Mouse (Mus musculus) liver, embryonic 16.5 days (tissue): Measurements from ENCODE around the gene Topors. TPM values are rescaled to one million over a fixed set of nuclear protein-coding genes. Genes with fewer than 3 reads are reported as not detected.

Source experiments
- ATAC-seq: fragments of 200-750 bp; cut with Nextera tagmentation; 2 replicates; pipeline ENCODE4 v1.8.0; 2017; ENCODE audit warnings: low read depth, mild to moderate bottlenecking, moderate number of reproducible peaks, moderate library complexity
- H3K27ac ChIP-seq: fragments of 300-500 bp; sonication (generic); 2 replicates; pipeline ENCODE4 v1.5.1; 2014; ENCODE audit warnings: mild to moderate bottlenecking, low read length
- H3K27me3 ChIP-seq: fragments of 300-500 bp; sonication (generic); 2 replicates; pipeline ENCODE4 v1.6.1; 2014; ENCODE audit warnings: low read depth, low read length, mixed read lengths; ENCODE audit not compliant: control insufficient read depth, insufficient read depth
- H3K36me3 ChIP-seq: fragments of 300-500 bp; sonication (generic); 2 replicates; pipeline ENCODE4 v1.6.1; 2014; ENCODE audit warnings: mild to moderate bottlenecking; ENCODE audit not compliant: control insufficient read depth, insufficient read depth
- H3K4me1 ChIP-seq: fragments of 300-500 bp; sonication (generic); 2 replicates; pipeline ENCODE4 v1.6.1; 2014; ENCODE audit warnings: low read depth, low read length, mixed read lengths; ENCODE audit not compliant: control insufficient read depth
- H3K4me2 ChIP-seq: fragments of 300-500 bp; sonication (generic); 2 replicates; pipeline ENCODE4 v1.6.1; 2014; ENCODE audit warnings: low read depth, low read length, mixed read lengths
- H3K4me3 ChIP-seq: fragments of 300-500 bp; sonication (generic); 2 replicates; pipeline ENCODE4 v1.5.1; 2014; ENCODE audit warnings: low read depth, mild to moderate bottlenecking, low read length
- H3K9ac ChIP-seq: fragments of 300-500 bp; sonication (generic); 2 replicates; pipeline ENCODE4 v1.6.1; 2014; ENCODE audit warnings: low read depth, low read length
- H3K9me3 ChIP-seq: fragments of 300-500 bp; sonication (generic); replicated peaks from 2 replicates; pipeline ENCODE4 v1.6.1; 2016; ENCODE audit warnings: low read length; ENCODE audit not compliant: control insufficient read depth
- WGBS: fragments of 180-500 bp; shearing (Covaris S2); extraction: QIAGEN DNeasy Blood & Tissue Kit; methylation state at CpG from one replicate; pipeline ENCODE4 v1.1.7; 2014; ENCODE audit not compliant: insufficient replicate concordance; 5-methylcytosine and 5-hydroxymethylcytosine counted together
- polyA plus RNA-seq: library from polyadenylated mRNA; unstranded; fragments of >200 nt; fragmentation: Nextera tagmentation; extraction: Ambion mirVana; gene quantifications from 2 replicates; pipeline ENCODE4 v1.2.1, GENCODE M21; 2015

The Topors gene
- polyA plus RNA-seq, 1 experiment from 2014 or later: 11.2 TPM

- Histone ChIP-seq H3K9me3 (no peaks in the 10 kb centered on the region), H3K9ac (peak overlapping the region; percentile 90), H3K36me3 (peaks cover 2% of the 10 kb centered on the region), H3K4me2 (peak overlapping the region; percentile 91), H3K4me3 (peak overlapping the region; percentile 86), H3K27ac (no peak overlapping the region; the same call in 1 of the 2 replicates), H3K27me3 (no peaks in the 10 kb centered on the region), H3K4me1 (peaks cover 27% of the 10 kb centered on the region)
- ATAC-seq: no peak
- WGBS: 58% methylated on average over 7 of the region's 7 CpGs
These were observed 2.0 kb downstream of the Topors start for GRCm38 (mm10) chr4:40267681-40268080.

DNA sequence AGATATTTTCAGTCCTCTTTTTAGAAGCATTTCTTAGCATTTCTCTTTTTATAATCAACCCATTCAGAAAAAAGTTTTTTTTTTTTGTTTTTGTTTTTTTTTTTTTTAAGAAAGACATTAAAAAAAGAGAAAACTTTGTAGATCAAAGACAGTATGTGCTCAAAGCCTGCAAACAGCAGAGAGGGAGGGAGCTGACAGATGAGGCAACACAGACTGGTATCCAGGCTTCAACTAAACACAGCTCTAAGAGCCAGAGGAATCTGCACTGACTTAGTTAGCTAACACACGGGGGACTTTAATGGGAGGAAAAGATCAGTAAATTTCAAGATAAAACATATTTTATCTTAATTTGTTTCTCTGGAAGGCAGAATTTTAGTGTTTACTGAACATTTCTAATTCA, 5.3 kb downstream of the Topors start:
- H3K27me3 ChIP-seq: no peaks in the 10 kb centered on the region
- no peak for ATAC-seq
- H3K4me1 ChIP-seq: peaks cover 25% of the 10 kb centered on the region
- H3K9ac ChIP-seq: no peak overlapping the region
- H3K36me3 ChIP-seq: peaks cover 30% of the 10 kb centered on the region
- no peak overlapping the region for H3K27ac ChIP-seq
- no peak overlapping the region for H3K4me2 ChIP-seq
- no peaks in the 10 kb centered on the region for H3K9me3 ChIP-seq
- WGBS: 67% methylated on average over 1 of the region's 1 CpGs
- H3K4me3 ChIP-seq: no peak overlapping the region

DNA sequence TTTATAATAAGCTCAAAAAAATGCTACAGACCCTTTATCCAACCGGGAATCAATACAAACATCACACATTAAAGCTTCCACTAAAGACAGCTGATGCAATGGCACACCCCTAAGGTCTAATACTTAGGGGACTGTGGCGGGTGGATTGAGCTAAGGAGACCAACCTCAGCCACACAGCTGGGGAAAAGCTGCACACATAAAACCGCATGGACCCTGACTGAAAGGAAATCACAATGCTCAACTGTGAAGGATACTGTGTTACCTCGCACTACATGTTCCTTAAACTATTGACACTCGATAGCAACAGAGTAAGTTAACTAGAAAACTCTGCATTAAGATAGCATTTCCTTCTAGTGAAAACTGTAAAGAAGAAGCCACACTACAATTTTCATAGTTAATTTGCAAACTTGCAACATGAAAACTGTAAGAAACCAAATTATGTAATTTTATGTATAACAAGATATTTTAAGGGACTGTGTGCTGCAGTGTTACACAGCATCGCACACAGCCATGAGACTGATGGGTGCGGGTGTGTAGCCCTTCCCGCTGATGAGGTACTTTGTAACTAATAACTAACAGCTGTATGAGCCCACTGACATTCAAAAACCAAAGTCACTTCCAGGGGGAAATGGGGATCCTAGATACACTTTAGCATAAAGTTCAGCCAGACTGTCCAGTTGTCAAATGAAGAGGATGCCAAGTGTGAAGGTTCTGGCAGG, 15.1 kb downstream of the Topors start:
- H3K9me3 ChIP-seq: no peaks in the 10 kb centered on the region
- 75% methylated on average over 8 of the region's 8 CpGs for WGBS
- H3K4me2 ChIP-seq: no peak overlapping the region
- ATAC-seq: no peak
- no peak overlapping the region for H3K9ac ChIP-seq
- 0 out of 2 replicates have a peak, but pooled peaks cover 3% of the 10 kb centered on the region for H3K36me3 ChIP-seq
- H3K27me3 ChIP-seq: no peaks in the 10 kb centered on the region
- no peaks in the 10 kb centered on the region for H3K4me1 ChIP-seq
- H3K27ac ChIP-seq: no peak overlapping the region
- H3K4me3 ChIP-seq: no peak overlapping the region

DNA sequence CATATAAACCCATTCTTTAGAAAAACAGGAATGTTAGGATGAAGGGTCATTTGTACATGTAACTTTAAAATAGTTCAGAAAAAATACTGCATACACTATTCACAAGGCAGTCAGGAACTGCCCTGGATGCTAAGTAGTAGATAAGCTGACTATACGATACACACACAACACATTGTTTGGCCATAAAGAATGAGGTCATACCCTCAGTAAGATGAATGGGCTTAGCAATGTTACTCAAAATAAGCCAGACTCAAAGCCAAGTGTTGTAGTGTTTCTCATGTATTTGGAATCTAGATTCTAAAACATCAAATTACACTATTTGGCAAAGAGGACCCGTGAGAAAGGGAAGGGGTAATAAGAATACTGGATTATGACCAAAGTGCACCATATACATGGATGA, 15.9 kb downstream of the Topors start:
- no peaks in the 10 kb centered on the region for H3K4me1 ChIP-seq
- H3K27me3 ChIP-seq: no peaks in the 10 kb centered on the region
- ATAC-seq: no peak
- no peaks in the 10 kb centered on the region for H3K9me3 ChIP-seq
- WGBS: 72% methylated on average over 2 of the region's 2 CpGs
- H3K9ac ChIP-seq: no peak overlapping the region
- H3K4me3 ChIP-seq: no peak overlapping the region
- no peaks in the 10 kb centered on the region for H3K36me3 ChIP-seq
- no peak overlapping the region for H3K4me2 ChIP-seq
- no peak overlapping the region for H3K27ac ChIP-seq

- Histone ChIP-seq H3K36me3 (no peaks in the 10 kb centered on the region), H3K9ac (no peak overlapping the region), H3K4me1 (no peaks in the 10 kb centered on the region), H3K4me3 (no peak overlapping the region), H3K4me2 (no peak overlapping the region), H3K27ac (no peak overlapping the region), H3K27me3 (no peaks in the 10 kb centered on the region), H3K9me3 (no peaks in the 10 kb centered on the region)
- 70% methylated on average over 5 of the region's 5 CpGs for WGBS
- no peak for ATAC-seq
These were observed 18.7 kb downstream of the Topors start for GRCm38 (mm10) chr4:40250984-40251383.

GRCm38 (mm10) chr4:40244035-40244434, 25.6 kb downstream of the Topors start:
- H3K27me3 ChIP-seq: no peaks in the 10 kb centered on the region
- H3K4me1 ChIP-seq: no peaks in the 10 kb centered on the region; the same call in 1 of the 2 replicates
- no peaks in the 10 kb centered on the region for H3K9me3 ChIP-seq
- no peak overlapping the region for H3K27ac ChIP-seq
- H3K4me2 ChIP-seq: no peak overlapping the region
- H3K9ac ChIP-seq: no peak overlapping the region
- H3K36me3 ChIP-seq: no peaks in the 10 kb centered on the region
- ATAC-seq: no peak
- H3K4me3 ChIP-seq: no peak overlapping the region
- 31% methylated on average over 8 of the region's 8 CpGs for WGBS

DNA sequence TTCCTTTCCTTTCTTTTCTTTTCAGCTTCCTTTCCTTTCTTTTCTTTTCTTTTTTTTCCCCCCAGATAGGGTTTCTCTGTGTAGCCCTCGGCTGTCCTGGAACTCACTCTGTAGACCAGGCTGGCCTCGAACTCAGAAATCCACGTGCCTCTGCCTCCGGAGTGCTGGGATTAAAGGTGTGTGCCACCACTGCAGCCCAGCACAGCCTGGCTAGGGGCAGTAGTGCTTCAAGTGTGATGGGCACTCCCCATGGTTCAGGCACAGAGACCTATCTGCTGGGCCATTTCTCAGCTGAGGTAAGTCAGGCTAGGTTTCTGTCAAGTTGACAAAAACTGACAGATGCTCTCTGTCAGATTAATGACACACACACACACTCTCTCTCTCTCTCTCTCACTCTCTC, 26.6 kb downstream of the Topors start:
- Histone ChIP-seq H3K27ac (no peak overlapping the region), H3K9ac (no peak overlapping the region), H3K4me3 (no peak overlapping the region), H3K4me1 (peaks cover 6% of the 10 kb centered on the region; the same call in 1 of the 2 replicates), H3K4me2 (no peak overlapping the region), H3K27me3 (no peaks in the 10 kb centered on the region), H3K9me3 (no peaks in the 10 kb centered on the region), H3K36me3 (no peaks in the 10 kb centered on the region)
- ATAC-seq: no peak
- 69% methylated on average over 4 of the region's 4 CpGs for whole genome bisulfite sequencing

GRCm38 (mm10) chr4:40241928-40242327, 27.7 kb downstream of the Topors start:
- H3K36me3 ChIP-seq: no peaks in the 10 kb centered on the region
- H3K27ac ChIP-seq: no peak overlapping the region
- no peaks in the 10 kb centered on the region for H3K27me3 ChIP-seq
- no peak overlapping the region for H3K4me3 ChIP-seq
- no peaks in the 10 kb centered on the region for H3K9me3 ChIP-seq
- peaks cover 6% of the 10 kb centered on the region; the same call in 1 of the 2 replicates for H3K4me1 ChIP-seq
- no peak for ATAC-seq
- 47% methylated on average over 6 of the region's 6 CpGs for WGBS
- H3K4me2 ChIP-seq: no peak overlapping the region
- no peak overlapping the region for H3K9ac ChIP-seq

- Histone ChIP-seq H3K4me3 (peak overlapping the region; percentile 68), H3K4me1 (peaks cover 6% of the 10 kb centered on the region; the same call in 1 of the 2 replicates), H3K36me3 (no peaks in the 10 kb centered on the region), H3K27me3 (no peaks in the 10 kb centered on the region), H3K9me3 (no peaks in the 10 kb centered on the region), H3K9ac (peak overlapping the region; percentile 48), H3K27ac (peak overlapping the region; percentile 13; the same call in 1 of the 2 replicates), H3K4me2 (peak overlapping the region; percentile 72)
- peak; percentile 30 for ATAC-seq
- WGBS: 39% methylated on average over 5 of the region's 5 CpGs
These were observed 29.3 kb downstream of the Topors start for GRCm38 (mm10) chr4:40240272-40240744.
